Mouse (Mus musculus): ENCODE results near the gene Kcnh3. TPM values are rescaled to one million over a fixed set of nuclear protein-coding genes. Genes with fewer than 3 reads are reported as not detected.
"Not testable (repeated sequence)": the region's sequence is repeated elsewhere in the genome, so short reads cannot be mapped to it uniquely, and the experiment has no call there.

Kcnh3 gene
- polyA plus RNA-seq, 1 experiment from 2014 or later: 0.12 TPM

DNA sequence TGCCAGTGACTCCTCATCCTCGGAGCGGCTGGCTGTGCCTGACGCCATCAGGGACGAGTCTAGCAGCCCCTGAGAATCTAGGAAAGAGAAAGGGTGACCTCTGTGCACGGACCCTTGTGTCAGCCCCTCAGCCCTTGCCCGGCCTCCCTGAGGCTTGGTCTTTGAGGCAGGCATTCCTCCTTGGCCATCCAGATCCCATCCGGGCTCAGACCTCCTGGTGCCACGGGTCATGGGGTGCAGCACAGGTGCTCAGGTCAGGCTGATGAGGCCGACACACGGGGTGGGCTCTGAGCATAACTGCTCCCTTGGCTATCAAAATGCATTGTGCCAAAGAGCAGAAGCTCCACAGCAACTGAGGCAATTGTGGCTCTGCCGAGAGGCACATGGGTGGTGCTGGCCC lies 25.3 kb downstream of the Kcnh3 start:
- H3K27me3 ChIP-seq (ENCODE audit: control insufficient read depth, insufficient read depth, low read length): no peaks in the 10 kb centered on the region
- H3K9ac ChIP-seq (ENCODE audit: low read depth, low read length): no peak overlapping the region
- DNase-seq (ENCODE audit: low spot score) (no peak), ATAC-seq (ENCODE audit: low FRiP score) (no peak)
- no peaks in the 10 kb centered on the region; the same call in 1 of the 2 replicates for H3K4me1 ChIP-seq (replicated peaks; ENCODE audit: control insufficient read depth, insufficient read depth, low read length)
- no peaks in the 10 kb centered on the region for H3K9me3 ChIP-seq (ENCODE audit: control insufficient read depth, low read length)
- peaks cover 6% of the 10 kb centered on the region; the same call in 1 of the 2 replicates for H3K36me3 ChIP-seq (ENCODE audit: control insufficient read depth, insufficient read depth, low read length)
- 90% methylated on average over 11 of the region's 11 CpGs for WGBS
- no peak overlapping the region for H3K4me3 ChIP-seq (ENCODE audit: low read depth, low read length)
- no peak overlapping the region for H3K27ac ChIP-seq (ENCODE audit: low read depth, low read length)
- no peak overlapping the region for H3K4me2 ChIP-seq (replicated peaks; ENCODE audit: low read depth, low read length)

- not testable (repeated sequence) for H3K27me3 ChIP-seq (ENCODE audit: control insufficient read depth, insufficient read depth, low read length); H3K9me3 ChIP-seq (ENCODE audit: control insufficient read depth, low read length); H3K4me1 ChIP-seq (replicated peaks; ENCODE audit: control insufficient read depth, insufficient read depth, low read length); H3K36me3 ChIP-seq (ENCODE audit: control insufficient read depth, insufficient read depth, low read length); H3K27ac ChIP-seq (ENCODE audit: low read depth, low read length); ATAC-seq (ENCODE audit: low FRiP score)
- H3K9ac ChIP-seq (ENCODE audit: low read depth, low read length): peak overlapping the region; percentile 46
- peak; percentile 26 for DNase-seq (ENCODE audit: low spot score)
- H3K4me3 ChIP-seq (ENCODE audit: low read depth, low read length): peak overlapping the region; percentile 62
- WGBS: 1% methylated on average over 14 of the region's 15 CpGs
- H3K4me2 ChIP-seq (replicated peaks; ENCODE audit: low read depth, low read length): peak overlapping the region; percentile 54
These were observed 26.4 kb downstream of the Kcnh3 start for GRCm38 (mm10) chr15:99251111-99251510.

GRCm38 (mm10) chr15:99251626-99252380 lies 27.1 kb downstream of the Kcnh3 start, which contains the start of gene Mcrs1:
Mcrs1 (minus strand) TSS chr15:99251961.
- Histone ChIP-seq H3K27me3 (ENCODE audit: control insufficient read depth, insufficient read depth, low read length) (no peaks in the 10 kb centered on the region), H3K9me3 (ENCODE audit: control insufficient read depth, low read length) (no peaks in the 10 kb centered on the region)
- WGBS: under 1% methylated on average over 52 of the region's 52 CpGs

GRCm38 (mm10) chr15:99252381-99253174 lies 27.9 kb downstream of the Kcnh3 start:
- Histone ChIP-seq H3K9ac (ENCODE audit: low read depth, low read length) (peak overlapping the region; percentile 29), H3K36me3 (ENCODE audit: control insufficient read depth, insufficient read depth, low read length) (0 out of 2 replicates have a peak, but pooled peaks cover 2% of the 10 kb centered on the region), H3K27ac (ENCODE audit: low read depth, low read length) (peak overlapping the region; percentile 88), H3K4me3 (ENCODE audit: low read depth, low read length) (peak overlapping the region; percentile 62), H3K9me3 (ENCODE audit: control insufficient read depth, low read length) (no peaks in the 10 kb centered on the region), H3K27me3 (ENCODE audit: control insufficient read depth, insufficient read depth, low read length) (no peaks in the 10 kb centered on the region), H3K4me1 (replicated peaks; ENCODE audit: control insufficient read depth, insufficient read depth, low read length) (no peaks in the 10 kb centered on the region; the same call in 1 of the 2 replicates), H3K4me2 (replicated peaks; ENCODE audit: low read depth, low read length) (peak overlapping the region; percentile 59)
- DNase-seq (ENCODE audit: low spot score): no peak
- peak; percentile 48 for ATAC-seq (ENCODE audit: low FRiP score)
- WGBS: 6% methylated on average over 22 of the region's 22 CpGs

More at GRCm38 (mm10) chr15:99251626-99252380, 27.1 kb downstream of the Kcnh3 start, which contains the start of gene Mcrs1:
- ATAC-seq (ENCODE audit: low FRiP score) (peak; percentile 93), DNase-seq (ENCODE audit: low spot score) (peak; percentile 99)
- Histone ChIP-seq H3K4me2 (replicated peaks; ENCODE audit: low read depth, low read length) (peak within 1 kb of the TSS; percentile 59), H3K27ac (ENCODE audit: low read depth, low read length) (peak within 1 kb of the TSS; percentile 88), H3K36me3 (ENCODE audit: control insufficient read depth, insufficient read depth, low read length) (0 out of 2 replicates have a peak, but pooled peaks cover 2% of the 10 kb centered on the region), H3K4me3 (ENCODE audit: low read depth, low read length) (peak within 1 kb of the TSS; percentile 62), H3K4me1 (replicated peaks; ENCODE audit: control insufficient read depth, insufficient read depth, low read length) (no peaks in the 10 kb centered on the region; the same call in 1 of the 2 replicates), H3K9ac (ENCODE audit: low read depth, low read length) (peak within 1 kb of the TSS; percentile 69)

DNA sequence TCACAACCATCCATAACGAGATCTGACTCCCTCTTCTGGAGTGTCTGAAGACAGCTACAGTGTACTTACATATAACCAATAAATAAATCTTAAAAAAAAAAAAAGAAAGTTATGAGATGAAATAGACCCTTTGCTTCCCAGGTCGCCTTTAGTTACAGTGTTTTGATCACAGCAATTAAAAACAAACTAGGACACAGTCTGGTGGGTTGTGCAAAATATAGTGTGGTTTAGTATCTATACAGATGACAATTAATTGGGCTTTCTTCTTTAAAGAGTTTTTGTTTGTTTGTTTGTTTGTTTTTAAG lies 28.5 kb downstream of the Kcnh3 start:
- H3K9ac ChIP-seq (ENCODE audit: low read depth, low read length); H3K27ac ChIP-seq (ENCODE audit: low read depth, low read length); H3K27me3 ChIP-seq (ENCODE audit: control insufficient read depth, insufficient read depth, low read length); H3K4me2 ChIP-seq (replicated peaks; ENCODE audit: low read depth, low read length); DNase-seq (ENCODE audit: low spot score); H3K4me3 ChIP-seq (ENCODE audit: low read depth, low read length); H3K9me3 ChIP-seq (ENCODE audit: control insufficient read depth, low read length); ATAC-seq (ENCODE audit: low FRiP score); H3K36me3 ChIP-seq (ENCODE audit: control insufficient read depth, insufficient read depth, low read length); H3K4me1 ChIP-seq (replicated peaks; ENCODE audit: control insufficient read depth, insufficient read depth, low read length): not testable (repeated sequence)
- 50% methylated on average over 2 of the region's 2 CpGs for WGBS

DNA sequence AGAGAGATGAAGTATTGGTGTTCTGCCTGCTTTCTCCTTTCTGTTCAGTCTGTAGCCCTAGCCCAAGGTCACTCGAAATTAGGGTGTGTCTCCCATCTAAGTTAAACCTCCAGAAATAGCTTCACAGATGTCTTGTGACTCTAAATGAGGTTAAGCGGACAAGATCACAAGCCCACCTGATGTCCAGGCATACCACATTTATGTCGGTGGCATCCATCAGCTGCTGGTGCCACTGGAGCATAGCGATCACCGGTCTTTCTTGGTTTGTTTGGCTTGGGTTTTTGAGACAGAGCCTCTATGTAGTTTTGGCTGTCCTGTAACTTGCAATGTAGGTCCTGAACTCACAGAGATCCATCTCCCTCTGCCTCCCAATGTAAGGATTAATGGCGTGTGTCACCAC lies 29.1 kb downstream of the Kcnh3 start:
- DNase-seq (ENCODE audit: low spot score) (no peak), ATAC-seq (ENCODE audit: low FRiP score) (no peak)
- H3K27ac ChIP-seq (ENCODE audit: low read depth, low read length): no peak overlapping the region
- WGBS: 96% methylated on average over 6 of the region's 6 CpGs
- H3K9me3 ChIP-seq (ENCODE audit: control insufficient read depth, low read length): no peaks in the 10 kb centered on the region
- no peak overlapping the region for H3K9ac ChIP-seq (ENCODE audit: low read depth, low read length)
- H3K4me2 ChIP-seq (replicated peaks; ENCODE audit: low read depth, low read length): no peak overlapping the region
- no peak overlapping the region for H3K4me3 ChIP-seq (ENCODE audit: low read depth, low read length)
- H3K27me3 ChIP-seq (ENCODE audit: control insufficient read depth, insufficient read depth, low read length): no peaks in the 10 kb centered on the region
- H3K36me3 ChIP-seq (ENCODE audit: control insufficient read depth, insufficient read depth, low read length): no peaks in the 10 kb centered on the region
- H3K4me1 ChIP-seq (replicated peaks; ENCODE audit: control insufficient read depth, insufficient read depth, low read length): no peaks in the 10 kb centered on the region; the same call in 1 of the 2 replicates

DNA sequence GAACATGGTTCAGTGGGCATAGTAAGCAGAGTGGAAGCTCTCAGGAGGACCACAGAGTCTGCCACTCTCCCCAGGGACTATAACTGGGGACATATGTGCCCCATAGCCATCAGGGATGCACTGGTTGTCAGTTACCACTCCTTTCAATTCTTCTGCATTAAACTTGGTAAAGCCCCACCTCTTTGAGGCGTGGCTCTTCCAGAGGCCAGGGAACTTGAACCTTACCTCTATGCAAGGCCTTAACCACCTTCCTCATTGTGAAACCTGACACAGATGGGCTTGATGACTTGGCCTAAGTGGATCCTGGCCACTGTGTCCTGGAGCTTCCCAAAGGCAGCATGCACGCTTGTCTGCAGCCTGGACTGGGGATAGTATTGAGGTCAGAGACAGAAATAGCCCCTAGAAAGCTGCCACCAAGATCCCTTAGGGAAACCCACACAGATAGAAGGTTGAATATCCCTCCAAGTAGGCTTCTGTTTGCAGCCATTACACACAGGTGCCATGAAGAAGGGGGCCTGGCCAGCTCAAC lies 29.9 kb downstream of the Kcnh3 start:
- Histone ChIP-seq H3K9me3 (ENCODE audit: control insufficient read depth, low read length) (no peaks in the 10 kb centered on the region), H3K9ac (ENCODE audit: low read depth, low read length) (no peak overlapping the region), H3K4me3 (ENCODE audit: low read depth, low read length) (no peak overlapping the region), H3K4me1 (replicated peaks; ENCODE audit: control insufficient read depth, insufficient read depth, low read length) (no peaks in the 10 kb centered on the region; the same call in 1 of the 2 replicates), H3K27me3 (ENCODE audit: control insufficient read depth, insufficient read depth, low read length) (no peaks in the 10 kb centered on the region), H3K4me2 (replicated peaks; ENCODE audit: low read depth, low read length) (no peak overlapping the region), H3K27ac (ENCODE audit: low read depth, low read length) (no peak overlapping the region), H3K36me3 (ENCODE audit: control insufficient read depth, insufficient read depth, low read length) (no peaks in the 10 kb centered on the region)
- 87% methylated on average over 2 of the region's 2 CpGs for WGBS
- DNase-seq (ENCODE audit: low spot score) (no peak), ATAC-seq (ENCODE audit: low FRiP score) (no peak)

DNA sequence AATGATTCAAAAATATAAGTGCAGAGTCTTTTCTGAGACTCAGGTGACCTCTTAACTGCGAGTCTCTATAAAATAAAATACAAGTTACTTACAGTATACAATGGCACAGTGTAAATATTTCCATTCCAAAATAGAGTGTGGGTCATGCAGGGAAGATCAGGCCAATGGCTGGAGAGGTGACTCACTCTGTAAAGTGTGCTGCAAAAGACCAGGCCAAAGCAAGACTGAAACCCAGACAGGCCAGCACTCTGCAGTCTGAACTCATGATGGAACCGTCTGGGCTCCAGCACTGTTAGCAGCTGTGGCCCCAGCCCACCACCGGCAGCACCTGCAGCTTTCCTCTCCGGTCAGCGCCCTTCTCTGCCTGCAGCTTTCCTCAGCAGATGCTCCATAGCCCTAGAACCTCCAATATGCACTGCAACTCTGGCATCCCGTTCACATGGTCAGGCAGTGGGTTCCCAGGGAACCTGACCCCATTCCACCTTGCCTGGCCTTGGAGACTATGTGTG lies 30.6 kb downstream of the Kcnh3 start:
- H3K4me1 ChIP-seq (replicated peaks; ENCODE audit: control insufficient read depth, insufficient read depth, low read length): no peaks in the 10 kb centered on the region; the same call in 1 of the 2 replicates
- H3K27ac ChIP-seq (ENCODE audit: low read depth, low read length): no peak overlapping the region
- H3K4me2 ChIP-seq (replicated peaks; ENCODE audit: low read depth, low read length): no peak overlapping the region
- H3K27me3 ChIP-seq (ENCODE audit: control insufficient read depth, insufficient read depth, low read length): no peaks in the 10 kb centered on the region
- H3K9me3 ChIP-seq (ENCODE audit: control insufficient read depth, low read length): no peaks in the 10 kb centered on the region
- DNase-seq (ENCODE audit: low spot score) (no peak), ATAC-seq (ENCODE audit: low FRiP score) (no peak)
- WGBS: 89% methylated on average over 6 of the region's 6 CpGs
- H3K4me3 ChIP-seq (ENCODE audit: low read depth, low read length): no peak overlapping the region
- H3K9ac ChIP-seq (ENCODE audit: low read depth, low read length): no peak overlapping the region
- no peaks in the 10 kb centered on the region for H3K36me3 ChIP-seq (ENCODE audit: control insufficient read depth, insufficient read depth, low read length)
